Mouse (Mus musculus) liver, embryonic 11.5 days (tissue): ENCODE data around the gene Ccdc58. TPM values are rescaled to one million over a fixed set of nuclear protein-coding genes. Genes with fewer than 3 reads are reported as not detected.
"Not testable (repeated sequence)": the region's sequence is repeated elsewhere in the genome, so short reads cannot be mapped to it uniquely, and the experiment has no call there.

Experiments
- ATAC-seq: fragments of 200-750 bp; cut with Nextera tagmentation; replicated peaks from 2 replicates; pipeline ENCODE4 v1.8.0; 2017; ENCODE audit warnings: moderate number of reproducible peaks, mild to moderate bottlenecking, moderate TSS enrichment, moderate library complexity; ENCODE audit not compliant: low FRiP score
- DNase-seq: peaks from one replicate; pipeline ENCODE4 v3.0.0-alpha.2; 2017; ENCODE audit warnings: low spot score
- H3K27ac ChIP-seq: fragments of 300-500 bp; sonication (generic); 2 replicates; pipeline ENCODE4 v1.5.1; 2014; ENCODE audit warnings: mild to moderate bottlenecking, low read depth, low read length, control low read depth
- H3K27me3 ChIP-seq: fragments of 300-500 bp; sonication (generic); replicated peaks from 2 replicates; pipeline ENCODE4 v1.6.1; 2014; ENCODE audit warnings: low read length, mixed read lengths; ENCODE audit not compliant: control insufficient read depth, insufficient read depth
- H3K36me3 ChIP-seq: fragments of 300-500 bp; sonication (generic); 2 replicates; pipeline ENCODE4 v1.6.1; 2014; ENCODE audit warnings: mild to moderate bottlenecking, low read length, moderate library complexity, mixed read lengths; ENCODE audit not compliant: control insufficient read depth, insufficient read depth
- H3K4me1 ChIP-seq: fragments of 300-500 bp; sonication (generic); replicated peaks from 2 replicates; pipeline ENCODE4 v1.6.1; 2014; ENCODE audit warnings: low read length, mixed read lengths; ENCODE audit not compliant: control insufficient read depth, insufficient read depth
- H3K4me2 ChIP-seq: fragments of 300-500 bp; sonication (generic); 2 replicates; pipeline ENCODE4 v1.6.1; 2014; ENCODE audit warnings: mild to moderate bottlenecking, control low read depth, moderate library complexity
- H3K4me3 ChIP-seq: fragments of 300-500 bp; sonication (generic); 2 replicates; pipeline ENCODE4 v1.5.1; 2014; ENCODE audit warnings: low read depth, low read length, control low read depth
- H3K9ac ChIP-seq: fragments of 300-500 bp; sonication (generic); 2 replicates; pipeline ENCODE4 v1.6.1; 2014; ENCODE audit warnings: low read depth, low read length, control low read depth
- H3K9me3 ChIP-seq: fragments of 300-500 bp; sonication (generic); 2 replicates; pipeline ENCODE4 v1.6.1; 2016; ENCODE audit warnings: low read length, inconsistent platforms, mixed read lengths; ENCODE audit not compliant: control insufficient read depth
- WGBS: fragments of 180-500 bp; shearing (Covaris S2); extraction: QIAGEN DNeasy Blood & Tissue Kit; methylation state at CpG from one replicate; pipeline ENCODE4 v1.1.7; 2014; 5-methylcytosine and 5-hydroxymethylcytosine counted together
- polyA plus RNA-seq: library from polyadenylated mRNA; unstranded; fragments of >200 nt; fragmentation: Nextera tagmentation; extraction: Ambion mirVana; gene quantifications from 2 replicates; pipeline ENCODE4 v1.2.1, GENCODE M21; 2014

The Ccdc58 gene
- polyA plus RNA-seq, 1 experiment from 2014 or later, result 137 TPM

DNA sequence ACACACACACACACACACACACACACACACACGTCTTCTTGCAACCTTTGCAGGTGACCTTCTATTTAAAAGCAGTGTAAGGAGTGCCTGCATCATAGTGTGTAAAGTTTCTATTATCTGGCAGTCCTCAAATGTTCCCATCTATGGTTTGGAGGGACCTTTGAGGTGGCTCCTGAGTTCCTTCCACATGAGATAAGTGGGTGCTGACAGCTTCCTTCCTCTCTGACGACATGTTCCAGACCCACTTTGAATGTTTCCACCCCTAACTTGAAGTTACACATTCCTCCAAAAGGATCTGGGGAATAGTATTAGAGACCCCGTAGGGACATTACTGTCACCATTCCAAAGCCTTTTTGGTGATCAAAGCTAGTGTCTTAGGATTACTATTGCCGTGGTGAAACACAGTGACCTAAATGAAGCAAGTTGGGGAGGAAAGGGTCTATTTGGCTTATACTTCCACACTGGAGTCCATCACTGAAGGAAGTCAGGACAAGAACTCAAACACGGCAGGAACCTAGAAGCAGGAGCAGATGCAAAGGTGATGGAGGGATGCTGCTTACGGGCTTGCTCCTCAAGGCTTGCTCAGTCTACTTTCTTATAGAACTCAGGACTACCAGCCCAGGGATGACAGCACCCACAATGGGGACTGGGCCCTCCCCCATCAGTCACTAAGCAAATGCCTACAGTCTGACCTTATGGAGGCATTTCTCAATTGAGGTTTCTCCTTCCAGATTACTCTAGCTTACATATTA, 17.8 kb upstream of the Ccdc58 start:
- DNase-seq, result no peak
- peaks cover 41% of the 10 kb centered on the region for H3K36me3 ChIP-seq
- 74% methylated on average over 6 of the region's 6 CpGs for WGBS

DNA sequence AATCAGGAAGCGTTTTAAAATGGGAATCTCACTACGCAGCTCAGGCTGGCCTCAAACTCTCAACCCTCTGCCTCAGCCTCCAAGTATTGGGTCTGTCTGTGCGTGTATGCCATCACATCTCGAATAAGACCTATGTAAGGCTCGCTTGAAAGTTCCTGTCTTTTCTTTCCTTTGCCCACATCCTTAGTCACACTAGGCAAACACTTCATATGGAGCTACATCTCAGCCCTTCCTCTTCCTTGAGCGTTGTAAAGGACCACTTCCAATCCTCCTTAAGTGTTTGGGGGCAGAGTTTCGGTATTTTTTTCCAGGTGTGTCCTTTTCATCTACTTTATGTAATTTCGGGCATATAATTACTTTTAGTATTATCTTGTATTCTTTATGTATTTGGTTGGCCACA, 16.6 kb upstream of the Ccdc58 start:
- no peak for ATAC-seq
- 91% methylated on average over 8 of the region's 8 CpGs for WGBS
- Histone ChIP-seq H3K4me3 (no peak overlapping the region), H3K4me2 (no peak overlapping the region), H3K4me1 (peaks cover 2% of the 10 kb centered on the region; the same call in 1 of the 2 replicates), H3K27ac (no peak overlapping the region), H3K27me3 (no peaks in the 10 kb centered on the region), H3K9ac (no peak overlapping the region), H3K36me3 (peaks cover 30% of the 10 kb centered on the region), H3K9me3 (no peaks in the 10 kb centered on the region)
- no peak for DNase-seq

More for the DNA sequence above, 17.8 kb upstream of the Ccdc58 start:
- Histone ChIP-seq H3K4me3 (no peak overlapping the region), H3K4me1 (no peaks in the 10 kb centered on the region; the same call in 1 of the 2 replicates), H3K27me3 (no peaks in the 10 kb centered on the region), H3K9ac (no peak overlapping the region), H3K4me2 (no peak overlapping the region), H3K27ac (no peak overlapping the region), H3K9me3 (no peaks in the 10 kb centered on the region)
- ATAC-seq, result no peak

DNA sequence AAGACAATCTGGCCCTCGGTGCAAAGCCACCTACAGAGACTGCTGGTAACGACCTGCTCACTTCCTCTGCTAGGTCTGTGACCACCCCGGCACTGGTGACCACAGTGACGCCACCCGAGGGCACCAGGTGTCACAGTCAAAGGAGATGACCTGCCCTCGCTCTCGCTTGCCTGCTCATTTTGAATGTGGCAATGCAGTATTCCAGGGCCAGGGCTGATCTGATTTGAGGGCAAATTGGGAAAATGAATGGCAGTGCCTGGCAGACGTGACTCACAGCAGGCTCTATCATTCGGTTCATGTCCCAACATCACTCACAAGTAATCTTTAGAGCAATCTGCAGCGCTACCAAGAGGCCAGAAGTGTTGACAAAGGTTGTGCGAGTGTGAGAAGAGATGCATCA, 15.1 kb upstream of the Ccdc58 start:
- 85% methylated on average over 11 of the region's 11 CpGs for WGBS
- Histone ChIP-seq H3K36me3 (peaks cover 21% of the 10 kb centered on the region), H3K27ac (no peak overlapping the region), H3K9ac (no peak overlapping the region), H3K27me3 (no peaks in the 10 kb centered on the region), H3K9me3 (no peaks in the 10 kb centered on the region), H3K4me3 (no peak overlapping the region), H3K4me2 (no peak overlapping the region), H3K4me1 (peaks cover 2% of the 10 kb centered on the region; the same call in 1 of the 2 replicates)
- no peak for ATAC-seq
- no peak for DNase-seq

DNA sequence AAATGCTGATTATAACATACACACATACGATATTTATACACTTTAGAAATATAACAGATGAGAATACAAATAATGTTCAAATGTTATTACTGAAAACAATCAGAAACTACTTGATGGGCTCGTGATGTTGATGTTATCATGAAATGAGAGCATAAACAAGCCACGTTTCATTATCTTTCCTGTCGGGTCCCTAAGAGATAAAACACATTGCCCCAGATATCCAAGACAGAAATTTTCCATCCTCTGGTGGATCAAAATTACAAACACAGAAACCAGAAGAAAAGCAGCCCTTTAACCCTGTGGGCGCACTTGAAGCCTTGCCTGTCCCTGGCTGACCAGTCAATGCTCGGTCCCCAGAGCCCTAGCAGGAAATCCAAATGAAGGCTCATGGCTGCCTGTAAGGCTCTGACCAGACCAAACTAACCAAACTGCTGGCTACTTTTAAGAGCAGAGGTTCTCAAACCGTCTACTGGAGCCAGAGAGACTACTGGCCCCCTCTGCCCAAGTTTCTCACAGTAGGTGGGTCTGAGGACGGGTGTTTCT, 13.5 kb upstream of the Ccdc58 start:
- Histone ChIP-seq H3K27me3 (no peaks in the 10 kb centered on the region), H3K36me3 (peaks cover 12% of the 10 kb centered on the region; the same call in 1 of the 2 replicates), H3K9me3 (no peaks in the 10 kb centered on the region), H3K4me1 (peaks cover 7% of the 10 kb centered on the region; the same call in 1 of the 2 replicates), H3K4me3 (no peak overlapping the region), H3K9ac (no peak overlapping the region), H3K27ac (no peak overlapping the region), H3K4me2 (no peak overlapping the region)
- 70% methylated on average over 8 of the region's 8 CpGs for WGBS
- no peak for DNase-seq
- ATAC-seq, result no peak

DNA sequence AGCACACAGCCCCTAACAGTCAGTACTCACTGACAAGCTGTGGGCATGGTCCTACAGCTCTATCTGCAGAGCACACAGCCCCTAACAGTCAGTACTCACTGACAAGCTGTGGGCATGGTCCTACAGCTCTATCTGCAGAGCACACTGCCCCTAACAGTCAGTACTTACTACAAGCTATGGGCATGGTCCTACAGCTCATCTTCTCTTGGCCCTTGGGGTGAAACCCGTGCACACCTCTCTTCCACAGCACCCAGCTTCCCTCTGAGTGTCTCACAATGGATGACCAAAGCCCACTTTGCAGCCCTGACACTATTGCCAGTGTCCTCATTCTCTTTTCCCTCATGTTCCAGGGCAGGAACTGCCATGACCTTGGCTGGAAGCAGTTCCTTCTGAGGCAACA, 9.0 kb upstream of the Ccdc58 start:
- not testable (repeated sequence) for ATAC-seq, H3K9me3 ChIP-seq, H3K27me3 ChIP-seq, H3K4me2 ChIP-seq, H3K4me3 ChIP-seq, DNase-seq, H3K9ac ChIP-seq, H3K36me3 ChIP-seq
- peak overlapping the region; percentile 63; the same call in 1 of the 2 replicates for H3K27ac ChIP-seq
- 64% methylated on average over 1 of the region's 1 CpGs for WGBS
- H3K4me1 ChIP-seq, result peaks cover 14% of the 10 kb centered on the region; the same call in 1 of the 2 replicates

DNA sequence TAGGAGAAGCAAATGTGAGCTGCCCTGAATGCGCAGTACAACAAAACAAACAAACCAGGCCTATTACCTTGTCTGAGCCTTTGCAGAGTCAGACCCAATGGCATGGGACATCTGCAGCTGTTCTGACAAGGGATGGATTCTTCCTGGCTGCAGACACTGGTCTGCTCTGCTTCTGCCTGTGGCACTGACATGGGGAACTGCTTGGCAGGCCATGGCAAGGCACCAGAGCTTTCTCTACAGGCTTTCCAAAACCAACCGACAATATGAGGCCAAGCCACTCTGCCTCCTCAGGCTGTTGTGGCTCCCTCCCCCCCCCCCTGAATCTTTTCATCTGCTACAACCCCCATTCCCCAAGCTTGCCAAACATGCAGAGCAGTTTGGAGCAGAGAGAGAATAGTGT, 8.2 kb upstream of the Ccdc58 start:
- DNase-seq (no peak), ATAC-seq (no peak)
- Histone ChIP-seq H3K9me3 (no peaks in the 10 kb centered on the region), H3K27ac (peak overlapping the region; percentile 48), H3K9ac (no peak overlapping the region), H3K4me2 (no peak overlapping the region), H3K4me3 (no peak overlapping the region), H3K27me3 (no peaks in the 10 kb centered on the region), H3K36me3 (peaks cover 3% of the 10 kb centered on the region; the same call in 1 of the 2 replicates), H3K4me1 (peaks cover 21% of the 10 kb centered on the region; the same call in 1 of the 2 replicates)
- 81% methylated on average over 2 of the region's 2 CpGs for WGBS

DNA sequence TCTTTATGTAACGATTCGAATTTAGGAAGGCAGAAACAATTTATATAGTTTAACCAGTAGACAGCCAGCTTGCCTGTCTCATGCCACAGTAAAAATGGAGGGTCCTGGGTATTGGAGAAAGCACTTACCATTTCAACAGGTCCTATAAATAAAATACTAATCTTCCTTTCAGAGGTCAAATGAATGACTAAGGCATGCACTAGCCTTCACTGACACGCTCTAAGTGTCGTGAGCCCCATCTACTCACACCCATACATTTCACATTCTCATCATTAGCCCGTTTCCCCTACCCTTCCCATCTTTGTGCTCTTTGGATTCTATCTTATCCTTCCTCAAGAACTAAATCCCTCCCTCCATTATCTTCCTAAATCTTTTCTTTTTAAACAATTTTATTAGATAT, 6.6 kb upstream of the Ccdc58 start:
- ATAC-seq (no peak), DNase-seq (no peak)
- Histone ChIP-seq H3K4me3 (no peak overlapping the region), H3K9me3 (no peaks in the 10 kb centered on the region), H3K9ac (no peak overlapping the region), H3K36me3 (peaks cover 4% of the 10 kb centered on the region; the same call in 1 of the 2 replicates), H3K27me3 (no peaks in the 10 kb centered on the region), H3K27ac (no peak overlapping the region), H3K4me1 (peaks cover 31% of the 10 kb centered on the region), H3K4me2 (no peak overlapping the region)
- 85% methylated on average over 5 of the region's 5 CpGs for WGBS

DNA sequence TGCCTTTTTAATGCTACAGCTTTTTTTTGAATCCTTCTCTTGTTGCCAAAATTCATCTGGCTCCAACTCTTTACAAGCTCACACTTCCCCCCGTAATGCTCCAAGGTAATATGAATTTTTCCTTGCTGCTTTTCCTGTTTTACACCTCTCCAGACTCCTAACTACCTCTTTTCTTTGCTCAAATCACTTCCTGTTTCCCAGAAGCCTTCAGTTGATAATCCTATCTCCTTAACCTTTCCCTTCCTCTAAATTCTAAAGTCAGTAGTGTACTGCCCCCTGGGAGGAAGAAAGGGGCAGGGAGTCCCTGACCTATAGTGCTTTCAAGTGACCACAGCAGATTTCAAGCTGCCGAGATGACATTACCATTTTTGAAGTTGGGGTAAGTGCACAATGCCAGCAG, 3.8 kb upstream of the Ccdc58 start:
- no peak overlapping the region; the same call in 1 of the 2 replicates for H3K27ac ChIP-seq
- ATAC-seq (no peak), DNase-seq (no peak)
- no peaks in the 10 kb centered on the region for H3K27me3 ChIP-seq
- peaks cover 29% of the 10 kb centered on the region for H3K4me1 ChIP-seq
- peak overlapping the region; percentile 10; the same call in 1 of the 2 replicates for H3K4me2 ChIP-seq
- H3K9me3 ChIP-seq, result no peaks in the 10 kb centered on the region
- 58% methylated on average over 2 of the region's 2 CpGs for WGBS
- H3K4me3 ChIP-seq, result no peak overlapping the region
- peaks cover 4% of the 10 kb centered on the region; the same call in 1 of the 2 replicates for H3K36me3 ChIP-seq
- H3K9ac ChIP-seq, result no peak overlapping the region
